Mouse (Mus musculus) lung, postnatal 0 days (tissue): ENCODE measurements around the gene Fst.

Source experiments
- CTCF ChIP-seq: IDR thresholded peaks from 2 replicates; pipeline ENCODE4 v1.5.1; 2016; ENCODE audit warnings: antibody characterized with exemption, mild to moderate bottlenecking
- EP300 ChIP-seq: IDR thresholded peaks from 2 replicates; pipeline ENCODE4 v1.6.1; 2016; ENCODE audit warnings: antibody characterized with exemption, mild to moderate bottlenecking, control low read depth

DNA sequence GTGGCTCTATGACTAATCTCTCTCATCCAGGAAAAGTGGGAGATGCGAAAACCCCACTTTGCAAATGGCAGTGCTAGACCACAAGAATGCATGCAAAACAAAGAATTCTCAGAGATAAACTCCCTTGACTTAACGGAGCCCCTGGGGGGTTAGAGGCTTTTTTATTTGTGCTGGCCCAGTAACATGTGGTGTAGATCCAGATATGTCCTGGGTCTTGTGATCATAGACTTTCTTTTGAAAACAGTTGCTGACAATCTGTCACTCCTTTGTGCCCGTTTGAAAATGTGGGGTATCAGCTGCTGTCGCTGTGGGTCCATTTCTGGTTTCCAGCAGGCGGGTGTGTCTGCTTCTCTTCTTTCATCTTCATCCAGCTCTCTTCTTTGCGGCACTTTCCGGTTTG is 29.4 kb upstream of the Fst start:
- TF ChIP-seq CTCF (no peak), EP300 (no peak)
